Comparison of ENCODE assay signal across 28 mouse cellular contexts in genomic region chr12:17552420-17552819, GRCm38 (mm10). TPM values are rescaled to one million over a fixed set of nuclear protein-coding genes. Genes with fewer than 3 reads are reported as not detected.
A peak's percentile ranks its signal among the peaks of the same experiment; 100 is the strongest.
DNase-seq lines count a peak whose midpoint lies in the region; ATAC-seq and TF ChIP-seq lines count a peak whose summit lies in the region.
"Had no signal": no experiment of that assay in that cellular context is flagged by ENCODE, and none has a peak within 500 bp of the region (broad histone marks: within the 10 kb centered on the region; RNA-seq: fewer than 3 reads in every experiment).

No protein-coding gene starts in this region.

- H3K9ac ChIP-seq in embryonic facial prominence, embryonic 14.5 days (ENCODE audit: low read depth, low read length) = no peak overlapping the region
- no peak overlapping the region for H3K9ac ChIP-seq in stomach, embryonic 16.5 days (ENCODE audit: low read length)
- no peak overlapping the region for H3K9ac ChIP-seq in stomach, postnatal 0 days (ENCODE audit: low read length)
- peak overlapping the region; percentile 2; the same call in 1 of the 2 replicates for H3K9ac ChIP-seq in liver, embryonic 13.5 days
- H3K9ac ChIP-seq: heart, embryonic 13.5 days; hindbrain, embryonic 14.5 days; limb, embryonic 15.5 days; lung, embryonic 15.5 days; midbrain, embryonic 12.5 days; neural tube, embryonic 13.5 days had no signal

- no peaks in the 10 kb centered on the region for H3K9me3 ChIP-seq in embryonic facial prominence, embryonic 14.5 days (ENCODE audit: control insufficient read depth, low read length)
- no peaks in the 10 kb centered on the region for H3K9me3 ChIP-seq in embryonic facial prominence, embryonic 10.5 days
- H3K9me3 ChIP-seq in stomach, embryonic 16.5 days (replicated peaks; ENCODE audit: control insufficient read depth, low read length) = no peaks in the 10 kb centered on the region
- no peaks in the 10 kb centered on the region for H3K9me3 ChIP-seq in stomach, postnatal 0 days (ENCODE audit: control insufficient read depth, low read length)
- no peaks in the 10 kb centered on the region for H3K9me3 ChIP-seq in liver, embryonic 13.5 days (replicated peaks)
- H3K9me3 ChIP-seq: G1E; heart, embryonic 13.5 days; limb, embryonic 10.5 days; limb, embryonic 15.5 days; lung, embryonic 15.5 days; midbrain, embryonic 12.5 days; neural tube, embryonic 13.5 days had no signal

- WGBS in embryonic facial prominence, embryonic 14.5 days = 72% methylated on average over 3 of the region's 3 CpGs
- WGBS in embryonic facial prominence, embryonic 10.5 days = 77% methylated on average over 3 of the region's 3 CpGs
- WGBS in stomach, embryonic 16.5 days = 62% methylated on average over 3 of the region's 3 CpGs
- WGBS in stomach, postnatal 0 days = 54% methylated on average over 3 of the region's 3 CpGs
- WGBS in liver, embryonic 13.5 days (ENCODE audit: insufficient replicate concordance) = 78% methylated on average over 3 of the region's 3 CpGs

- peaks cover 40% of the 10 kb centered on the region for H3K36me3 ChIP-seq in embryonic facial prominence, embryonic 14.5 days (ENCODE audit: control insufficient read depth, insufficient read depth, low read length)
- peaks cover 52% of the 10 kb centered on the region for H3K36me3 ChIP-seq in embryonic facial prominence, embryonic 10.5 days (replicated peaks)
- peaks cover 11% of the 10 kb centered on the region for H3K36me3 ChIP-seq in stomach, embryonic 16.5 days (ENCODE audit: control insufficient read depth, insufficient read depth, low read length)
- H3K36me3 ChIP-seq in stomach, postnatal 0 days (ENCODE audit: control insufficient read depth, insufficient read depth, low read length) = 0 out of 2 replicates have a peak, but pooled peaks cover 4% of the 10 kb centered on the region
- H3K36me3 ChIP-seq in liver, embryonic 13.5 days = peaks cover 47% of the 10 kb centered on the region

- H3K4me3 ChIP-seq in embryonic facial prominence, embryonic 14.5 days (ENCODE audit: low read depth, low read length) = no peak overlapping the region
- H3K4me3 ChIP-seq in embryonic facial prominence, embryonic 10.5 days = no peak overlapping the region
- no peak overlapping the region for H3K4me3 ChIP-seq in stomach, embryonic 16.5 days (replicated peaks; ENCODE audit: low read length)
- no peak overlapping the region for H3K4me3 ChIP-seq in stomach, postnatal 0 days (ENCODE audit: low read depth, low read length)
- H3K4me3 ChIP-seq in liver, embryonic 13.5 days (replicated peaks) = no peak overlapping the region
- H3K4me3 ChIP-seq: heart, embryonic 13.5 days; limb, embryonic 10.5 days; limb, embryonic 15.5 days; lung, embryonic 15.5 days; midbrain, embryonic 12.5 days; neural tube, embryonic 13.5 days had no signal

- no peak overlapping the region for H3K27ac ChIP-seq in embryonic facial prominence, embryonic 14.5 days (replicated peaks; ENCODE audit: low read depth, low read length)
- H3K27ac ChIP-seq in embryonic facial prominence, embryonic 10.5 days (replicated peaks) = no peak overlapping the region
- 0 out of 2 replicates have a peak overlapping the region, but pooled peaks have one; percentile 6 for H3K27ac ChIP-seq in stomach, embryonic 16.5 days (ENCODE audit: low read length)
- no peak overlapping the region for H3K27ac ChIP-seq in stomach, postnatal 0 days (replicated peaks)
- H3K27ac ChIP-seq in liver, embryonic 13.5 days = peak overlapping the region; percentile 78
- H3K27ac ChIP-seq: heart, embryonic 13.5 days; hindbrain, embryonic 14.5 days; limb, embryonic 10.5 days; limb, embryonic 15.5 days; lung, embryonic 15.5 days; midbrain, embryonic 12.5 days; neural tube, embryonic 13.5 days had no signal

- no peak for TF ChIP-seq EP300 in stomach, postnatal 0 days (optimal IDR thresholded peaks at IDR 0.05)

- TF ChIP-seq CTCF in stomach, postnatal 0 days (IDR thresholded peaks at IDR 0.05; ENCODE audit: low read depth) = no peak

- no peak for ATAC-seq in embryonic facial prominence, embryonic 14.5 days (ENCODE audit: low read depth)
- no peak for ATAC-seq in stomach, embryonic 16.5 days (ENCODE audit: insufficient read depth, low FRiP score)
- ATAC-seq in stomach, postnatal 0 days (ENCODE audit: low FRiP score, low TSS enrichment) = no peak
- ATAC-seq in liver, embryonic 13.5 days (ENCODE audit: low read depth) = peak; percentile 13; the same call in 1 of the 2 replicates
- no peak for ATAC-seq in megakaryocyte progenitor cell, adult 5-6 weeks (replicated peaks; ENCODE audit: poor library complexity)
- ATAC-seq: forebrain, embryonic 16.5 days; inflammation-experienced regulatory T-cells, adult 6 months; Patski had no signal

- no peaks in the 10 kb centered on the region for H3K27me3 ChIP-seq in embryonic facial prominence, embryonic 14.5 days (replicated peaks; ENCODE audit: control insufficient read depth, insufficient read depth, low read length)
- no peaks in the 10 kb centered on the region for H3K27me3 ChIP-seq in embryonic facial prominence, embryonic 10.5 days (replicated peaks; ENCODE audit: low read depth, poor library complexity, severe bottlenecking)
- H3K27me3 ChIP-seq in stomach, embryonic 16.5 days (ENCODE audit: control insufficient read depth, insufficient read depth, low read length) = no peaks in the 10 kb centered on the region
- no peaks in the 10 kb centered on the region for H3K27me3 ChIP-seq in stomach, postnatal 0 days (ENCODE audit: control insufficient read depth, insufficient read depth, low read length)
- H3K27me3 ChIP-seq in liver, embryonic 13.5 days = peaks cover 4% of the 10 kb centered on the region; the same call in 1 of the 2 replicates
- H3K27me3 ChIP-seq: heart, embryonic 13.5 days; limb, embryonic 15.5 days; lung, embryonic 15.5 days; midbrain, embryonic 12.5 days; neural tube, embryonic 13.5 days; Patski had no signal

- H3K4me1 ChIP-seq in embryonic facial prominence, embryonic 14.5 days (ENCODE audit: control insufficient read depth, insufficient read depth, low read length) = no peaks in the 10 kb centered on the region
- peaks cover 9% of the 10 kb centered on the region for H3K4me1 ChIP-seq in embryonic facial prominence, embryonic 10.5 days
- H3K4me1 ChIP-seq in stomach, embryonic 16.5 days (ENCODE audit: control insufficient read depth, insufficient read depth, low read length) = peaks cover 4% of the 10 kb centered on the region; the same call in 1 of the 2 replicates
- 0 out of 2 replicates have a peak, but pooled peaks cover 2% of the 10 kb centered on the region for H3K4me1 ChIP-seq in stomach, postnatal 0 days (replicated peaks; ENCODE audit: control insufficient read depth, insufficient read depth)
- H3K4me1 ChIP-seq in liver, embryonic 13.5 days (replicated peaks) = peaks cover 66% of the 10 kb centered on the region

- DNase-seq in embryonic facial prominence, embryonic 14.5 days (ENCODE audit: low spot score) = peak; percentile 36
- no peak for DNase-seq in embryonic facial prominence, embryonic 10.5 days (ENCODE audit: low spot score)
- DNase-seq in stomach, postnatal 0 days (ENCODE audit: low spot score) = no peak
- DNase-seq in liver, embryonic 13.5 days = no peak
- no peak for DNase-seq in urinary bladder, postnatal 36 days (ENCODE audit: low spot score in 2 of 2)
- no peak for DNase-seq in thymus, adult 18-20 months
- DNase-seq: adrenal gland, postnatal 25 days; cerebellum, adult 11-12 months; cerebellum, postnatal 10 days; gastrocnemius, postnatal 10 days; heart, postnatal 10 days; kidney, adult 2 months; kidney, postnatal 4 days; layer of hippocampus, postnatal 36 days; right cerebral cortex, postnatal 4 days had no signal

- H3K4me2 ChIP-seq in embryonic facial prominence, embryonic 14.5 days (ENCODE audit: low read depth, low read length) = no peak overlapping the region
- no peak overlapping the region for H3K4me2 ChIP-seq in stomach, embryonic 16.5 days (ENCODE audit: low read depth, low read length)
- H3K4me2 ChIP-seq in stomach, postnatal 0 days (replicated peaks; ENCODE audit: low read depth) = no peak overlapping the region
- no peak overlapping the region for H3K4me2 ChIP-seq in liver, embryonic 13.5 days
- H3K4me2 ChIP-seq: heart, embryonic 13.5 days; hindbrain, embryonic 14.5 days; limb, embryonic 15.5 days; lung, embryonic 15.5 days; midbrain, embryonic 12.5 days; neural tube, embryonic 13.5 days had no signal

RNA-seq across cellular contexts. Expression of gene Odc1, which starts 7.8 kb away (rescaled TPM):
- polyA plus RNA-seq in embryonic facial prominence, embryonic 14.5 days (2014; fragmentation: Nextera tagmentation; extraction: Ambion mirVana) = 180 and 213 TPM in 2 replicates
- 264 and 283 TPM in 2 replicates for polyA plus RNA-seq in embryonic facial prominence, embryonic 10.5 days (2016; fragmentation: Nextera tagmentation; extraction: Ambion mirVana)
- 151 and 158 TPM in 2 replicates for polyA plus RNA-seq in stomach, embryonic 16.5 days (2015; fragmentation: Nextera tagmentation; extraction: Ambion mirVana)
- 67.7 and 70.4 TPM in 2 replicates for polyA plus RNA-seq in stomach, postnatal 0 days (2015; fragmentation: Nextera tagmentation; extraction: Ambion mirVana)
- polyA plus RNA-seq in liver, embryonic 13.5 days (2015; fragmentation: Nextera tagmentation; extraction: Ambion mirVana) = 465 and 535 TPM in 2 replicates
- total RNA-seq in megakaryocyte progenitor cell, adult 5-6 weeks (2015) = 241 TPM in 2 replicates
- total RNA-seq in megakaryocyte progenitor cell, adult 5-6 weeks (2017) = 406 and 410 TPM in 2 replicates

Comparison
In these comparisons a context has a peak if more than half of its experiments do, and no peak if none do; other contexts are left out.
1. H3K27ac ChIP-seq: peak in stomach, embryonic 16.5 days (single experiment) and liver, embryonic 13.5 days (single experiment); none in embryonic facial prominence, embryonic 14.5 days (single experiment), embryonic facial prominence, embryonic 10.5 days (single experiment) and stomach, postnatal 0 days (single experiment).